Mouse (Mus musculus) midbrain, embryonic 14.5 days (tissue): ENCODE measurements around the gene Ctr9. TPM values are rescaled to one million over a fixed set of nuclear protein-coding genes. Genes with fewer than 3 reads are reported as not detected.
A peak's percentile ranks its signal among the peaks of the same experiment; 100 is the strongest.

Experiments
- ATAC-seq: fragments of 200-750 bp; cut with Nextera tagmentation; 2 replicates; pipeline ENCODE4 v1.8.0; 2017; ENCODE audit warnings: moderate number of reproducible peaks, moderate library complexity; ENCODE audit not compliant: low FRiP score, low TSS enrichment
- DNase-seq: peaks from one replicate; pipeline ENCODE4 v3.0.0-alpha.2; 2015
- H3K27ac ChIP-seq: fragments of 300-500 bp; sonication (generic); replicated peaks from 2 replicates; pipeline ENCODE4 v1.5.1; 2014; ENCODE audit warnings: mild to moderate bottlenecking, low read depth, low read length, moderate library complexity
- H3K27me3 ChIP-seq: fragments of 300-500 bp; sonication (generic); 2 replicates; pipeline ENCODE4 v1.6.1; 2014; ENCODE audit warnings: low read length, control low read depth, mixed read lengths; ENCODE audit not compliant: control insufficient read depth, insufficient read depth
- H3K36me3 ChIP-seq: fragments of 300-500 bp; sonication (generic); 2 replicates; pipeline ENCODE4 v1.6.1; 2014; ENCODE audit warnings: low read length, control low read depth; ENCODE audit not compliant: control insufficient read depth, insufficient read depth
- H3K4me1 ChIP-seq: fragments of 300-500 bp; sonication (generic); 2 replicates; pipeline ENCODE4 v1.6.1; 2014; ENCODE audit warnings: mild to moderate bottlenecking, antibody characterized with exemption, low read length, control low read depth; ENCODE audit not compliant: control insufficient read depth, insufficient read depth
- H3K4me2 ChIP-seq: fragments of 300-500 bp; sonication (generic); 2 replicates; pipeline ENCODE4 v1.6.1; 2014; ENCODE audit warnings: mild to moderate bottlenecking, low read length, moderate library complexity
- H3K4me3 ChIP-seq: fragments of 300-500 bp; sonication (generic); replicated peaks from 2 replicates; pipeline ENCODE4 v1.5.1; 2014; ENCODE audit warnings: low read depth, low read length
- H3K9ac ChIP-seq: fragments of 300-500 bp; sonication (generic); replicated peaks from 2 replicates; pipeline ENCODE4 v1.6.1; 2014; ENCODE audit warnings: mild to moderate bottlenecking, low read length, moderate library complexity
- H3K9me3 ChIP-seq: fragments of 300-500 bp; sonication (generic); 2 replicates; pipeline ENCODE4 v1.6.1; 2016; ENCODE audit warnings: low read length, control low read depth, mixed read lengths; ENCODE audit not compliant: control insufficient read depth
- WGBS: fragments of 180-500 bp; shearing (Covaris S2); extraction: QIAGEN DNeasy Blood & Tissue Kit; methylation state at CpG from one replicate; pipeline ENCODE4 v1.1.7; 2014; 5-methylcytosine and 5-hydroxymethylcytosine counted together
- polyA plus RNA-seq: library from polyadenylated mRNA; unstranded; fragments of >200 nt; fragmentation: Nextera tagmentation; extraction: Ambion mirVana; gene quantifications from 2 replicates; pipeline ENCODE4 v1.2.1, GENCODE M21; 2014

The Ctr9 gene
- polyA plus RNA-seq = 59.4 and 90.4 TPM in 2 replicates

DNA sequence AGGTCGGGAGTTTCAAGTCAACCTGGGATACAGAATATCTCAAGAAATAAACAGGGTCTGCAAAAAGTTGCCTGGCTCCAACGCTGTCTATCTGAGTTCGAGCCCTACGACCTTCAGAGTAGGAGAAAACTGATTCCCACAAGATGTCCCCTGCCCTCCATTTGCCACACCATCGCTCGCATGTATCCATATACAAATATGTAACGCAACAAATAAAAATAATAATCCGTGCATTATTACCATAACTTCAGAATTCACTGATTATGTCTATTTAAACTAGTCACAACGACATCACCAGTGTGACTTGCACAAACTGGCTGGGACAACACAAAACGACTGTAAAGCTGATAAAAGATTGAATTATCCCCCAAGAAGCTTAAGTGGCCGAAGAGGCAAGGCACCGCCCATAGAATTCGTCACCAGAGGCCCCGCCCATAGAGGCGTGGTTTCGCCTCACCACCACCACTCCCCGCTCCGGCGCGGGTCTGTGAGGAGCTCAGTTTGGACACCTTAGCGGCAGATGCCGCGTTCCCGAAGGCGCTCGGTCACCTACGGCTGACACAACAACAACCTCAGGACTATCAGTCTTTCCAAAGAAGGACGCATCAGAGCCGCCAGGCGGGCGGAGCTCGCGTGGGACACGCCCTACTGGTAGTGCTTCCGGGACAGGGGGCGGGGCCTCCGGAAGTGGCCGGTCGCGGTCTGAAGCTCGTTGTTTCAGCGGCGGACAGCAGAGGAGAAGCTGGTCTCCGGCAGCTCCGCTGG is at the start of gene Ctr9:
TSS of gene Ctr9 (plus strand) at position 671 of the 765 bp plus-strand sequence.
- H3K4me3 ChIP-seq = peak within 1 kb of the TSS; percentile 96
- ATAC-seq = peak; percentile 97
- H3K9me3 ChIP-seq = no peaks in the 10 kb centered on the region
- WGBS = 7% methylated on average over 45 of the region's 45 CpGs
- peaks cover 11% of the 10 kb centered on the region for H3K4me1 ChIP-seq
- peak; percentile 95 for DNase-seq
- peaks cover 18% of the 10 kb centered on the region for H3K36me3 ChIP-seq
- H3K27ac ChIP-seq = peak within 1 kb of the TSS; percentile 94
- H3K4me2 ChIP-seq = peak within 1 kb of the TSS; percentile 79
- peak within 1 kb of the TSS; percentile 76 for H3K9ac ChIP-seq
- H3K27me3 ChIP-seq = no peaks in the 10 kb centered on the region

DNA sequence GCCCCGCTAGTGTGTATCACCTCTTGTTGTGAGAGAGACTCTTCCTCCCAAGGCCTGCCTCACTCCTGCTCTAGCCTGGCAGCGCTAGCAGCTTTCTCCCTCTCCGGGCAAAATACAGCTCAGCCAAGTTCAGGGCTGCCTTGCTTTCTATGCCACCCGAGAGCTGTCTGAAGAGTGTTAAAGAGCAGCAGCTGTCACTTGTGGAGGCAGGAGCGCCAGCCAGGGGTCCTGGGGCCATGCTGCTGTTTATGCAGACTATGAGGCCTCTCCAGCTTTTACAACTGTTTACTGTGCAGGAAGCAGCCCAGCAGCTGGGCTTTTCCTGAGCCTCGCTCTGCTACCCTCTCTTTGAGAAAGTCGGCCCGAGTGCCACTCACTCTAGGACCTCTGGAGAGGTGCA is 47.7 kb upstream of the Ctr9 start:
- no peaks in the 10 kb centered on the region for H3K27me3 ChIP-seq
- ATAC-seq = no peak
- no peak overlapping the region for H3K4me3 ChIP-seq
- no peaks in the 10 kb centered on the region for H3K9me3 ChIP-seq
- no peak overlapping the region for H3K9ac ChIP-seq
- H3K27ac ChIP-seq = no peak overlapping the region
- H3K4me1 ChIP-seq = no peaks in the 10 kb centered on the region
- WGBS = 75% methylated on average over 8 of the region's 8 CpGs
- H3K36me3 ChIP-seq = no peaks in the 10 kb centered on the region
- no peak for DNase-seq
- H3K4me2 ChIP-seq = no peak overlapping the region

DNA sequence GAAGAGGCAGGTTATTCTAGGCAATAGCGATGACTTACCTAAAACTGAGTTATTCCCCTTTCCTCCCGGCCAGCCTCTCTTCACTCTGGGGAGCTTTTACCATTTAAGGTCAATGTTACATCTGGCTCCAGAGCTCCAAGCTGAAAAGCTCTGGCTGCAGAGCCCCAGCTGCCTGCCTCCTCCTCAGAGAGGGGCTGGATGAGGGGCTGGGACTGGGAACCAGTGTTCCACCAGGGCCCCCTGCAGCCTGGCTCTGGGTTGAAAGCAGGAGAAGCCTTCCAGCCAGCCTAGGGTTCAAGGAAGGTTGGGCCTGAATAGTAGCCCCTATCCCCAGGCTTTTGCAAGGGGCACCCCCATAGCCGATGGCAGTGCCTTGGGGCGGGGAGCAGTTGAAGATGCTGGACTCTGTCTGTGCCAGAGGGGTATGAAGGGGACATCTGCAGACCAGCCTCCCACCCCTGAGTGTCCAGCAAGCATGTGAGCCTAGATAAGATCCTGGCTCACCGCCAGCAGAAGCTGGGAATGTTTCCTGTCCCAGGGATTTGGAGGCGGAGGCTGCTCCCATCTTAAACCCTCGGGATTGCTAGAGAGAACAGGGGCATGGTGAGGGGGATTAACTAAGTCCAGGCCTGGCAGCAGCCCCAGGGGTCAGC is 46.6 kb upstream of the Ctr9 start, which contains the start of gene Mrvi1:
TSS of gene Mrvi1 (minus strand) at position 409 of the 653 bp plus-strand sequence.
- Histone ChIP-seq H3K27me3 (no peaks in the 10 kb centered on the region), H3K9ac (no peak within 1 kb of the TSS), H3K9me3 (no peaks in the 10 kb centered on the region), H3K27ac (no peak within 1 kb of the TSS), H3K4me3 (no peak within 1 kb of the TSS), H3K4me2 (no peak within 1 kb of the TSS), H3K4me1 (no peaks in the 10 kb centered on the region), H3K36me3 (no peaks in the 10 kb centered on the region)
- WGBS = 62% methylated on average over 7 of the region's 7 CpGs
- ATAC-seq (no peak), DNase-seq (peak; percentile 52)

DNA sequence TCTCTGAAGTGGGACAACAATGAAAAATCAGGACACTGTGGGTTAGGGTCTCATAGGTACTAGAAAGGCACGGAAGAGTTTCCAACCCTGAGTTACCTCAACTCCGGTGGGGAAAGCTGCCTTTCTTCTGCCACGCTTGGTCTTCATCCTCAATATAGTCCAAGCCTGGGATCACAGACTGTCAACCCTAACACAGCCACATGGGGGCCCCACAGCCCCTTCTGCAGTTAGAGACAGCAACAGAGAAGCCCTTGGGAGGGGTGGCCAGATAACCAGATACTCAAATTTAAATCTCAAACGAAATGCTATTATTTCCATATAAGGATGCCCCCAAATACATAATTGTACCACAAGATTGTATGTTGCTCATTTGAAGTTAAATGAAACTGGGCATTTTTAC is 46.0 kb upstream of the Ctr9 start:
- no peaks in the 10 kb centered on the region for H3K27me3 ChIP-seq
- no peak overlapping the region for H3K4me2 ChIP-seq
- H3K4me3 ChIP-seq = no peak overlapping the region
- H3K36me3 ChIP-seq = no peaks in the 10 kb centered on the region
- H3K9ac ChIP-seq = no peak overlapping the region
- ATAC-seq = no peak
- DNase-seq = peak; percentile 20
- 64% methylated on average over 4 of the region's 4 CpGs for WGBS
- no peaks in the 10 kb centered on the region for H3K9me3 ChIP-seq
- no peaks in the 10 kb centered on the region for H3K4me1 ChIP-seq
- no peak overlapping the region for H3K27ac ChIP-seq

DNA sequence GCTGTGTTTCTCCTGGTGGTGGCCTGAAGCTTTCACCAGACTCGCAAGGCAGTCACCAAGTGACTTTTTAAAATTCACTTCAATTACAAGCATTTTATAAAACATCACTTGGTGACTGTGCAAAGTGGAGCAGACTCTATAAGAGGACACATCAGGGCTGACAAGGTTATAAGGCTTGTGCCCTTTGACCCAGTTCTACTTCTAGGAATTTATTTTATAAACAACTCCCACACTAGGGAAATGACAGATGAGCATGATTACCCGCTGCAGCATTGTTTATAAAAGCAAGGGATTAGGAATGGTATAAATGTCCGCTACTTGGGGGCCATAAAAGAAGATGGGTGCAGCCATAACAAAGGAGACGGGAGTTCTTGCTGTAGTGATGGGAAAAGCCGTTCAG is 45.1 kb upstream of the Ctr9 start:
- no peaks in the 10 kb centered on the region for H3K27me3 ChIP-seq
- WGBS = 79% methylated on average over 5 of the region's 5 CpGs
- no peak overlapping the region for H3K4me3 ChIP-seq
- no peak overlapping the region for H3K27ac ChIP-seq
- no peaks in the 10 kb centered on the region for H3K4me1 ChIP-seq
- DNase-seq = no peak
- no peaks in the 10 kb centered on the region for H3K36me3 ChIP-seq
- no peak for ATAC-seq
- no peak overlapping the region for H3K9ac ChIP-seq
- no peak overlapping the region for H3K4me2 ChIP-seq
- H3K9me3 ChIP-seq = no peaks in the 10 kb centered on the region

DNA sequence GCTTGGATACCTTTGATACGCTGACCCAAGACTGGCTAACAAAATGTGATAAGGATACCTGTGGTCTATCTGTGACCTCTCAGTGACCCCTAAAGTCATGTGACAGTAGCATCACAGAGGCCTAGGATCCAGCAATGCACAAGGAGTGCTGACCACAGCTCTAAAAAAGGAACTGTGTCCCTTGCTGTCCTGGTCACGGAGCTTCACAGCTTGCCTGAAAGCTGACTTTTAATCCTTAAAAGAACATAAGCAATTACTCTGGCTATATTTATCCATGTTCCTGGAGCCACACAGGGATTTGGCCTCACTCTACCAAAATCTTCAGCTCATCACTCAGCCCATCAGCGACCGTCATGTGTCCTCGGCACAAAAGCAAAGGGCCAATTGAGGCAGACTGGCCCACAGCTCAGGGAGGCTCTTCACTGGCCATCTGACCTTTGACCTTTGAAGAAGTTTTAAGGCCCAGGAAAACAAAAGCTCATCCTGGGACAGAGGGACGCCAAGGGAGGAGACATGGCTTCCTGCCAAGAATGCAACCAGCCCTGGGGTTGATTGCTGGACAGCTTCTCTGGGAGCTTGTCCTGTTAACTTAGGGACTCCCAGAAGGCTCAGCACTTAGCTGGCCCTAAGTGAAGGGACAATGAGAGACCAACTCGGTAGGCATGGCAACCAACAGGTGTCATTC is 43.0 kb upstream of the Ctr9 start:
- Histone ChIP-seq H3K36me3 (no peaks in the 10 kb centered on the region), H3K9ac (no peak overlapping the region), H3K27ac (no peak overlapping the region), H3K9me3 (no peaks in the 10 kb centered on the region), H3K27me3 (no peaks in the 10 kb centered on the region), H3K4me1 (no peaks in the 10 kb centered on the region), H3K4me3 (no peak overlapping the region), H3K4me2 (no peak overlapping the region)
- no peak for DNase-seq
- 47% methylated on average over 7 of the region's 7 CpGs for WGBS
- no peak for ATAC-seq

DNA sequence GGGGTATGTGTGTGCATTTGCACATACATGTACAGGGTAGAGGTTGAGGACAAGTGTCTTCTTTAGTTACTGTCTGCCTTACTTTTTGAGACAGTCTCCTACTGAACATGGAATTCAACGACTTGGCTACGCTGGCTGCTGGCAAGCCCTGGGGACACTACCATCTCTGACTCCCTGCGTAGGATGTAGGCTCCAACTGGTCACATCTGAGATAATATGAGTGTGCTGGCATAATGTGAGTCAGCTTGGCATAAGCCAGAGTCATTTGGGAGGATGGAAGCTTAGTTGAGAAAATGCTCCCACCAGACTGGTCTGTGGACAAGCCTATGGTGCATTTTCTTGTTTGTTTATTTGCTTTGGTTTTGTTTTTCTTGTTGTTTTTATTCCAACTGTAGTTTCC is 40.7 kb upstream of the Ctr9 start:
- Histone ChIP-seq H3K4me3 (no peak overlapping the region), H3K9ac (no peak overlapping the region), H3K27me3 (no peaks in the 10 kb centered on the region), H3K4me2 (no peak overlapping the region), H3K9me3 (no peaks in the 10 kb centered on the region), H3K4me1 (no peaks in the 10 kb centered on the region), H3K36me3 (no peaks in the 10 kb centered on the region), H3K27ac (no peak overlapping the region)
- no peak for ATAC-seq
- WGBS = 94% methylated on average over 3 of the region's 3 CpGs
- DNase-seq = no peak

DNA sequence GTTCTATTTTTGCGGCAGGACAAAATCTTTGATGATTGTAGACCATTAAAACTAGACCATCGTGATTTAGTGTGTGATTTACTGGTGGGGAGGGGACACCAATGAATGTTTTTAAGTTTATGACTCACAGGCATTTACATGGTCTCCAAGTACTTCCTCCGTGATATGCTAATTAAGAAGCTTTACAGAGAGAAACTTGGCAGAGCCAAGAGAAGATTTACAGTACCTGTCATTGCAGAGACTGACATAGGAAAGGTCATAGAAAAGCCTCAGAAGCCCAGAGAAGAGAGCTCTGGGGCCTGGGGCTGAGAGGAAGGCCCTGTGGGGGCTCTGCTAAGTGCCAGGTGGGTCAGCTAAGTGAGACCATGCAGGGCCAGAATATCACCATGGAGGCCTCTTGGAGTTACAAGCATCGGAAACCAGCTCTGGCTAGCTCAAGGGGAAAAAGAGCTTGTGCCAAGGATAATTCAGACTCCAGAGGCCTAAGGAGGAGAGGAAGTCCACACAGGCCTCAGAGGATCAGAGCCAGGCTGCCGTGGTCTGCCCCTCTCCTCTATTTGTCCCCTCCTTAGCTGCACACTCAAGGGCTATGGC is 39.4 kb upstream of the Ctr9 start:
- DNase-seq (no peak), ATAC-seq (no peak)
- 84% methylated on average over 5 of the region's 5 CpGs for WGBS
- no peaks in the 10 kb centered on the region for H3K36me3 ChIP-seq
- no peaks in the 10 kb centered on the region for H3K4me1 ChIP-seq
- H3K9ac ChIP-seq = no peak overlapping the region
- H3K4me2 ChIP-seq = no peak overlapping the region
- H3K27ac ChIP-seq = no peak overlapping the region
- H3K4me3 ChIP-seq = no peak overlapping the region
- H3K9me3 ChIP-seq = no peaks in the 10 kb centered on the region
- no peaks in the 10 kb centered on the region for H3K27me3 ChIP-seq
